Mouse (Mus musculus) liver, postnatal 0 days (tissue): ENCODE measurements at regions not wholly inside any gene's neighbourhood (a gene's known extent, or its start where the extent isn't known, plus 50 kb on each side); places are given as distances from the start of the nearest gene placed in this dataset.

Experiments
- ATAC-seq: fragments of 200-750 bp; cut with Nextera tagmentation; 2 replicates; pipeline ENCODE4 v1.8.0; 2017; ENCODE audit warnings: mild to moderate bottlenecking, moderate library complexity
- DNase-seq: peaks from one replicate; pipeline ENCODE4 v3.0.0-alpha.2; 2016
- H3K27ac ChIP-seq: fragments of 300-500 bp; sonication (generic); 2 replicates; pipeline ENCODE4 v1.5.1; 2014; ENCODE audit warnings: antibody characterized with exemption, moderate library complexity, mild to moderate bottlenecking, low read depth
- H3K27me3 ChIP-seq: fragments of 300-500 bp; sonication (generic); 2 replicates; pipeline ENCODE4 v1.6.1; 2014; ENCODE audit warnings: low read length, control low read depth, mixed read lengths; ENCODE audit not compliant: insufficient read depth
- H3K36me3 ChIP-seq: fragments of 300-500 bp; sonication (generic); replicated peaks from 2 replicates; pipeline ENCODE4 v1.6.1; 2014; ENCODE audit warnings: mild to moderate bottlenecking, control low read depth, low read length, moderate library complexity, mixed read lengths; ENCODE audit not compliant: insufficient read depth
- H3K4me1 ChIP-seq: fragments of 300-500 bp; sonication (generic); 2 replicates; pipeline ENCODE4 v1.6.1; 2014; ENCODE audit warnings: antibody characterized with exemption, mild to moderate bottlenecking, control low read depth; ENCODE audit not compliant: insufficient read depth
- H3K4me2 ChIP-seq: fragments of 300-500 bp; sonication (generic); 2 replicates; pipeline ENCODE4 v1.6.1; 2014; ENCODE audit warnings: low read depth, mild to moderate bottlenecking, low read length, moderate library complexity, mixed read lengths
- H3K4me3 ChIP-seq: fragments of 300-500 bp; sonication (generic); 2 replicates; pipeline ENCODE4 v1.5.1; 2014; ENCODE audit warnings: low read depth, low read length
- H3K9ac ChIP-seq: fragments of 300-500 bp; sonication (generic); replicated peaks from 2 replicates; pipeline ENCODE4 v1.6.1; 2014; ENCODE audit warnings: mild to moderate bottlenecking, moderate library complexity
- H3K9me3 ChIP-seq: fragments of 300-500 bp; sonication (generic); 2 replicates; pipeline ENCODE4 v1.6.1; 2016; ENCODE audit warnings: mild to moderate bottlenecking, control low read depth, low read length, mixed read lengths
- CTCF ChIP-seq: sonication (generic); IDR thresholded peaks from 2 replicates; pipeline ENCODE4 v1.5.1; 2016; ENCODE audit warnings: antibody characterized with exemption, low read depth
- EP300 ChIP-seq: IDR thresholded peaks from 2 replicates; pipeline ENCODE4 v1.6.1; 2016; ENCODE audit warnings: antibody characterized with exemption, low read depth, mild to moderate bottlenecking
- WGBS: fragments of 180-500 bp; shearing (Covaris S2); extraction: QIAGEN DNeasy Blood & Tissue Kit; methylation state at CpG from one replicate; pipeline ENCODE4 v1.1.7; 2014; ENCODE audit not compliant: insufficient replicate concordance; 5-methylcytosine and 5-hydroxymethylcytosine counted together

DNA sequence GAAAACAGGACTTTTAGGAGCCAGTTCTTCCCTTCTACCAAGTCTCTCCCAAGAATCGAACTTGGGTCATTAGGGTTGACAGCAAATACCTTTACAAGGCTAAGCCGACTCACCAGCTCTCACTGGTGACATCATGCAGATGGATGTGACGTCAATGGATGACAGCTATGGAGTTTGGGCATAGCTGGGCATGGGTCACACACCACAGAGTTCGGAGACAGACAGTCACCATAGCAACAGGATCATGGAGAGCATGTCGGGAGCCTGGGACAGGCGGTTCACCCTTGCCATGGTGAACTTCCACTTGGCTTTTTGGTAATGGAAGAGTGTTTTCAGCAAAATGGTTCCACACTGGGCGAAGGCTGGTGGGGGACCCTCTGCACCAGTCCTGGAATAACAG lies 168.1 kb downstream of the Gadd45g start:
- Histone ChIP-seq H3K27me3 (no peaks in the 10 kb centered on the region), H3K9me3 (no peaks in the 10 kb centered on the region), H3K9ac (no peak overlapping the region), H3K27ac (no peak overlapping the region), H3K4me1 (0 out of 2 replicates have a peak, but pooled peaks cover 5% of the 10 kb centered on the region), H3K4me2 (no peak overlapping the region), H3K4me3 (no peak overlapping the region), H3K36me3 (no peaks in the 10 kb centered on the region)
- TF ChIP-seq CTCF (no peak), EP300 (no peak)
- DNase-seq (no peak), ATAC-seq (no peak)
- WGBS = 78% methylated on average over 7 of the region's 7 CpGs

DNA sequence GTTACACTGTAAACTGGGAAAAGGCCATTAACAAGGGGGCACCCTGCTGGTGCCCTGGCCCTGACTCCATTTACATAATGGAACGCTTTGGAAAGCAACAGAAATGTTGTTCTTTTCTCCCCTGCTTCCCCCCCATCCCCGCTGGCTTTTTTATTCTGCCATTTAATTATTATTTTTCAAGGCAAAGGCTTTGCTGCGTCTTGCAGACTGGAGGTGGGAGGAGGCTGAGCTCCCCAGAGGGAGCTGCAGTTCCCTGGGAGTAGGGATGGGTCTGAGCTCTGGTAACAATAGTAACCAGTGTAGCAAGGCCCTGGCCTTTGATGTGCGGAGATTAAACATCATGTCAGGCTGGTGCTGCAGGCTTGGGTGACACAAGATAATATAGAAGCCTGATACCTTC lies 168.6 kb downstream of the Gadd45g start:
- H3K9ac ChIP-seq = no peak overlapping the region
- 74% methylated on average over 4 of the region's 4 CpGs for WGBS
- ATAC-seq = no peak
- H3K4me1 ChIP-seq = 0 out of 2 replicates have a peak, but pooled peaks cover 8% of the 10 kb centered on the region
- no peak overlapping the region for H3K27ac ChIP-seq
- H3K4me2 ChIP-seq = no peak overlapping the region
- H3K4me3 ChIP-seq = no peak overlapping the region
- no peaks in the 10 kb centered on the region for H3K27me3 ChIP-seq
- no peaks in the 10 kb centered on the region for H3K9me3 ChIP-seq
- DNase-seq = no peak
- no peaks in the 10 kb centered on the region for H3K36me3 ChIP-seq
- TF ChIP-seq EP300 (no peak), CTCF (no peak)

DNA sequence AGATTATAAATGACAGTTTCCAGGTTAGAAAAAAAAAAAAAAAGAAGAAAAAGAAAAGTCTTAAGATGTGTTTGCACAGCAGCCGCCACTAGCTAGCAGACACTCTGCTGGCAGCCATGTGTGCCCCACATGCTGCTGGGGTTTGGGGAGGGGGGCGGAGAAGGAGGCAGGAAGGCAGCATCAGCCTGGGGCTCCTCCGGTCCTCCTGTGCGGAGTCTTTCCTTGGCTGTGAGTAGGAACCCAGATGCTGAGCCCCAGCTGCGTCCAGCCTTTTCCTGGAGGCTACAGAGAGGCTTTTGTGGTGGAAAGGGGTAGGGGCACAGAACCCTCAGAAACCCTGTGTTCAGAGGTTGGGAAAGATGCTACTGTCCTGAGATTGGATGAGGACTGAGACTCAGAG lies 169.0 kb downstream of the Gadd45g start:
- H3K27ac ChIP-seq = no peak overlapping the region
- no peak for TF ChIP-seq EP300
- TF ChIP-seq CTCF = no peak
- H3K4me3 ChIP-seq = no peak overlapping the region
- no peaks in the 10 kb centered on the region for H3K27me3 ChIP-seq
- H3K36me3 ChIP-seq = no peaks in the 10 kb centered on the region
- H3K9me3 ChIP-seq = no peaks in the 10 kb centered on the region
- ATAC-seq (no peak), DNase-seq (no peak)
- no peak overlapping the region for H3K9ac ChIP-seq
- H3K4me1 ChIP-seq = 0 out of 2 replicates have a peak, but pooled peaks cover 9% of the 10 kb centered on the region
- WGBS = 89% methylated on average over 5 of the region's 5 CpGs
- no peak overlapping the region for H3K4me2 ChIP-seq

DNA sequence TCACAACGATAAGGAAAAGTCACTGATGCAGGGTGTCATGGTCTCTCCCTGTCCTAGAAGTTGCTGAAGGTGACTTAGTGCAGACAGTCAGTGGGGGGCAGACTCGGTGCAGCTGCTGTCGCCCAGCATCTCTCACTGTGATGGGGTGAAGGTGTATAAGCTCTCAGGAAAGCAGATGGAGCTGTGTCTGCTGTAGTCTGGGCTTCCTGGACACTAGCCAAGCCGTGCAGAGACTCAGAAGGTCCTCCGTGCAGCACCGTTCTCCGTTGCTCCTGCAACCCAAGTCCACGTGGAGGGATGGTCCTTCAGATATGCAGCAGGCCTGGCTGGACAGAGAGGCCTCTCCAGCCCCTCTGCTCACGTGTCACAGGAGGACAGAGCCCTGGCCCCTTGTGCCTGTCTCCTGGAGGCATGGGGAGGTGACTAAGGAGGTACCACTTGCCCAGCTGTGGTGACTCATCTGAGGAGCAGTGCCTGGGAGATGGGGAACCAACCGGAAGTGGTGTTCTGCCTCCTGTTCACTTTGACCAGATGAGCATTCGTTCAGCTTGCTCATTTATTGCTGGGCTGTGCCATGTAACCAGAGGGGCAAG lies 171.2 kb downstream of the Gadd45g start:
- WGBS = 57% methylated on average over 11 of the region's 11 CpGs
- no peak overlapping the region for H3K27ac ChIP-seq
- H3K4me1 ChIP-seq = 0 out of 2 replicates have a peak, but pooled peaks cover 14% of the 10 kb centered on the region
- H3K9me3 ChIP-seq = no peaks in the 10 kb centered on the region
- ATAC-seq (no peak), DNase-seq (no peak)
- H3K36me3 ChIP-seq = no peaks in the 10 kb centered on the region
- no peaks in the 10 kb centered on the region for H3K27me3 ChIP-seq
- H3K9ac ChIP-seq = no peak overlapping the region
- TF ChIP-seq CTCF = no peak
- no peak for TF ChIP-seq EP300
- no peak overlapping the region for H3K4me3 ChIP-seq
- H3K4me2 ChIP-seq = no peak overlapping the region

DNA sequence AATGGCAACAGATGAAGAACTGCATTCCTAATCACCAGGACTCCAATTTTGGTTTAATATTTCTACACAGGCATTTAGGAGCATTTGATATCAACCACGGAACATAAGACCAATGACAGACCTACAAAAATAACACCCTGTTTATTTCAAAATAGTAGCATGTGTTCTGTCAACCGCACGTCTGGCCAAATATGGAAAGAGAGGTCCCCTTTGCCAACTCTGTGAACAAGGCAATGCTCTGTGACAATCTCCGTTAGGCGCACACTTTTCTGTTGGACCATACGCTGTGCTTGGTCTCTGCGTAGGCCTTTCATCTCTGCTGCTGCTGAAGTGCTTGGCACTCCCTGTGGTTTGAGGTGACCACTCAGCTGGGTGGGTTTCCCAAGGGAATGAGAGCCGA lies 173.2 kb downstream of the Gadd45g start:
- TF ChIP-seq CTCF (no peak), EP300 (no peak)
- Histone ChIP-seq H3K36me3 (no peaks in the 10 kb centered on the region), H3K9ac (no peak overlapping the region), H3K27me3 (no peaks in the 10 kb centered on the region), H3K27ac (no peak overlapping the region), H3K4me2 (no peak overlapping the region), H3K4me1 (peaks cover 21% of the 10 kb centered on the region), H3K9me3 (no peaks in the 10 kb centered on the region), H3K4me3 (no peak overlapping the region)
- WGBS = 84% methylated on average over 8 of the region's 8 CpGs
- ATAC-seq (no peak), DNase-seq (no peak)

DNA sequence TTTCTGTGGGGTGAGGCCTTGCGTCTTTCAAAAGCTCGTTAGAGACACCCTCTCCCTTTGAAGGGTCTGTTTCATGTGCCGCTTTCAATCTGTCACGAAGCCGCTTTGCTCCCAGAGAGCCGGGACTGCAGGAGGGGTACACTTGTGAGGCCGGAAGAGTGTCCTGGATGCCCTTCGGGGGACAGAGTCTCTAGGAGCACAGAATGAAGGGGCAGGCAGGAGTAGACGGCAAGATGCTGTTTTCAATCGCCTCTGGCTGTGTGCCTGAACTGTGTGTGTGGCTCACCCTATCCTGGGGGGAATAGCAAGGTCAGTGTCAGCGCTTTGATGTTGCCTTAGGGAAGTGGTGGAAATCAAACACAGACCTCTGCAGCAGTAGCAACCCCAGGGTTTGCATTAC lies 174.7 kb downstream of the Gadd45g start:
- no peak overlapping the region for H3K9ac ChIP-seq

More for the DNA sequence above, 174.7 kb downstream of the Gadd45g start:
- H3K4me1 ChIP-seq = peaks cover 30% of the 10 kb centered on the region
- H3K4me2 ChIP-seq = no peak overlapping the region
- H3K36me3 ChIP-seq = no peaks in the 10 kb centered on the region
- H3K27ac ChIP-seq = no peak overlapping the region
- ATAC-seq (no peak), DNase-seq (no peak)
- H3K27me3 ChIP-seq = no peaks in the 10 kb centered on the region
- 69% methylated on average over 11 of the region's 11 CpGs for whole genome bisulfite sequencing
- TF ChIP-seq EP300 = no peak
- TF ChIP-seq CTCF = no peak
- no peak overlapping the region for H3K4me3 ChIP-seq
- H3K9me3 ChIP-seq = no peaks in the 10 kb centered on the region
